In the genomic region with DNA sequence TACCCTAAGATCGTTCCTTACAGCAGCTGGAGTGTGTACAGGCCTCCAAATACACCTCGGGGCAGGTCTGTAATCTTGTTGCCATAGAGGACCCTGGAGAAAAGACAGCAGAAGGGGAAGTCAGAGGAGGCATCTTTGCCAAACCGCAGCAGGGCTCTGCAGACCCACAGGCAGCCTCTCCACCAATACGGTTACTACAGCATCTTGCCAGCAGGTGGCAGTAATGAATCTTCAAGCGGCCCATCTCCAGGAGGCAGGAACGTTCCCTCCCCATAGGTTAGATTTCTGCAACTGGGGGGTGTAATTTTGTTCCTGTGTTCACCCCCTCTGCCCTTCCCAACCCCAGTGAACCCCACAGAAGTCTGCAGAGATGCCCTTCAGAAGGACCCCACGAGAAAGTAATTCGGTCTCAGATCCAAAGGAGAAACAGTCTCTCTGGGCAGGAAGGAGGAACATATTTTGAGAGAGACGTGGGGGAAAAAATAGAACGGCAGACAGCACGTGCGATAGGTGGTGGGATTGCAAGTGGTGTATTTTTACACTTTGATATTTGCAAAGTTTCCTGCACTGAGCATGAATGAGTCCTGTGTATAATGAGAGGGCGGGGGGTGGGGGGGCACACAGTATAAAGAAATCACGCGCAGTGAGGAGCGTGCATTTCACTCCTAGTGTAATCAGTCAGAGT, we compare ENCODE assay signal across 8 mouse cellular contexts.
DNase-seq lines count a peak whose midpoint lies in the region; ATAC-seq lines count a peak whose summit lies in the region.

No protein-coding gene starts in this region.

- DNase-seq in adrenal gland, adult 2 months = peak; percentile 68
- DNase-seq in embryo, embryonic 11.5 days (ENCODE audit: low read depth, low spot score) = peak; percentile 69
- DNase-seq in kidney, postnatal 4 days = peak; percentile 84 to 85
- DNase-seq in lung, postnatal 10 days = peak; percentile 81
- peak; percentile 83 for DNase-seq in right cerebral cortex, adult 18-20 months
- DNase-seq in urinary bladder, postnatal 14 days (ENCODE audit: low spot score) = peak; percentile 70

- ATAC-seq in CD4-positive, CD25-positive, alpha-beta regulatory T cell, adult 4 months = peak; percentile 58
- peak; percentile 94 for ATAC-seq in granulocyte monocyte progenitor cell, adult 5-6 weeks (replicated peaks; ENCODE audit: poor library complexity, severe bottlenecking)

Comparison
In these comparisons a context has a peak if more than half of its experiments do, and no peak if none do; other contexts are left out.
1. Peak in every context shown above with its lines: DNase-seq and ATAC-seq.